Mouse (Mus musculus) liver, embryonic 14.5 days (tissue): ENCODE measurements at regions not wholly inside any gene's neighbourhood (a gene's known extent, or its start where the extent isn't known, plus 50 kb on each side); places are given as distances from the start of the nearest gene placed in this dataset.

Experiments
- ATAC-seq: fragments of 200-750 bp; cut with Nextera tagmentation; 2 replicates; pipeline ENCODE4 v1.8.0; 2017; ENCODE audit warnings: moderate number of reproducible peaks, mild to moderate bottlenecking, moderate library complexity; ENCODE audit not compliant: insufficient read depth
- DNase-seq, 3 experiments: peaks; one replicate each; pipeline ENCODE4 v3.0.0-alpha.2; 2012 to 2013; ENCODE audit warnings: low read depth in 3 of 3, low spot score in 3 of 3
- H3K27ac ChIP-seq: fragments of 300-500 bp; sonication (generic); 2 replicates; pipeline ENCODE4 v1.5.1; 2014; ENCODE audit warnings: moderate library complexity, mild to moderate bottlenecking, control low read depth, inconsistent platforms
- H3K27me3 ChIP-seq: fragments of 300-500 bp; sonication (generic); 2 replicates; pipeline ENCODE4 v1.6.1; 2014; ENCODE audit warnings: mild to moderate bottlenecking, low read length, moderate library complexity; ENCODE audit not compliant: control insufficient read depth, insufficient read depth
- H3K36me3 ChIP-seq: fragments of 300-500 bp; sonication (generic); replicated peaks from 2 replicates; pipeline ENCODE4 v1.6.1; 2014; ENCODE audit warnings: low read depth; ENCODE audit not compliant: control insufficient read depth, insufficient read depth
- H3K4me1 ChIP-seq, 2 experiments: fragments of 200-500 bp in 1 of 2; fragments of 300-500 bp in 1 of 2; sonication (generic) in 1 of 2; replicated peaks; 2 replicates each; pipeline ENCODE4 v1.6.1; 2012 to 2014; ENCODE audit warnings: antibody characterized with exemption in 1 of 2, inconsistent platforms in 1 of 2, low read length in 1 of 2; ENCODE audit not compliant: control insufficient read depth in 2 of 2, insufficient read depth in 2 of 2
- H3K4me2 ChIP-seq: fragments of 300-500 bp; sonication (generic); 2 replicates; pipeline ENCODE4 v1.6.1; 2014; ENCODE audit warnings: low read depth, mild to moderate bottlenecking, control low read depth, moderate library complexity
- H3K4me3 ChIP-seq, 2 experiments: fragments of 200-500 bp in 1 of 2; fragments of 300-500 bp in 1 of 2; sonication (generic) in 1 of 2; 2 replicates each; pipeline ENCODE4 v1.5.1; 2012 to 2014; ENCODE audit warnings: low read depth in 2 of 2, low read length in 2 of 2, mild to moderate bottlenecking in 2 of 2, control low read depth in 1 of 2, inconsistent platforms in 1 of 2, moderate library complexity in 1 of 2; ENCODE audit not compliant: insufficient read depth in 1 of 2
- H3K9ac ChIP-seq: fragments of 300-500 bp; sonication (generic); replicated peaks from 2 replicates; pipeline ENCODE4 v1.6.1; 2014; ENCODE audit warnings: mild to moderate bottlenecking, control low read depth, moderate library complexity
- H3K9me3 ChIP-seq: fragments of 300-500 bp; sonication (generic); 2 replicates; pipeline ENCODE4 v1.6.1; 2016; ENCODE audit warnings: low read length, mixed read lengths; ENCODE audit not compliant: control insufficient read depth
- CTCF ChIP-seq: IDR thresholded peaks from 2 replicates; pipeline ENCODE4 v1.5.1; 2016; ENCODE audit warnings: antibody characterized with exemption, low read depth, control low read depth
- EP300 ChIP-seq: IDR thresholded peaks from 2 replicates; pipeline ENCODE4 v1.6.1; 2016; ENCODE audit warnings: antibody characterized with exemption, low read depth
- WGBS: fragments of 180-500 bp; shearing (Covaris S2); extraction: QIAGEN DNeasy Blood & Tissue Kit; methylation state at CpG from one replicate; pipeline ENCODE4 v1.1.7; 2014; ENCODE audit not compliant: insufficient replicate concordance; 5-methylcytosine and 5-hydroxymethylcytosine counted together

GRCm38 (mm10) chr9:85096520-85096919 lies 216.1 kb upstream of the Gm11114 start:
- Histone ChIP-seq H3K4me1 (0 out of 4 replicates have a peak, but pooled peaks cover 0 to 2% of the 10 kb centered on the region in 2 experiments), H3K27ac (no peak overlapping the region), H3K27me3 (no peaks in the 10 kb centered on the region), H3K9me3 (no peaks in the 10 kb centered on the region), H3K4me3 (no peak overlapping the region), H3K36me3 (no peaks in the 10 kb centered on the region), H3K9ac (no peak overlapping the region), H3K4me2 (no peak overlapping the region)
- TF ChIP-seq EP300 (no peak), CTCF (no peak)
- DNase-seq: no peak
- no peak for ATAC-seq
- WGBS: 44% methylated on average over 4 of the region's 4 CpGs

- no peaks in the 10 kb centered on the region for H3K36me3 ChIP-seq
Observed at GRCm38 (mm10) chr9:85112928-85113327, 199.6 kb upstream of the Gm11114 start.

GRCm38 (mm10) chr9:85114234-85114633 lies 198.3 kb upstream of the Gm11114 start:
- H3K4me3 ChIP-seq: no peak overlapping the region
- no peaks in the 10 kb centered on the region for H3K9me3 ChIP-seq
- H3K36me3 ChIP-seq: no peaks in the 10 kb centered on the region
- H3K4me2 ChIP-seq: no peak overlapping the region
- TF ChIP-seq CTCF (no peak), EP300 (no peak)
- peaks cover 0 to 3% of the 10 kb centered on the region in 2 experiments; a peak in 2 of 4 replicates for H3K4me1 ChIP-seq
- H3K27me3 ChIP-seq: no peaks in the 10 kb centered on the region
- DNase-seq (no peak), ATAC-seq (no peak)
- no peak overlapping the region for H3K27ac ChIP-seq
- 41% methylated on average over 2 of the region's 2 CpGs for WGBS
- no peak overlapping the region for H3K9ac ChIP-seq

More at GRCm38 (mm10) chr9:85112928-85113327, 199.6 kb upstream of the Gm11114 start:
- no peak overlapping the region for H3K4me2 ChIP-seq
- no peak overlapping the region for H3K9ac ChIP-seq
- ATAC-seq (peak; percentile 28; the same call in 1 of the 2 replicates), DNase-seq (no peak)
- 20% methylated on average over 3 of the region's 3 CpGs for WGBS
- H3K4me3 ChIP-seq: no peak overlapping the region
- TF ChIP-seq EP300: no peak
- no peak for TF ChIP-seq CTCF
- no peaks in the 10 kb centered on the region for H3K9me3 ChIP-seq
- H3K4me1 ChIP-seq: peaks cover 0 to 3% of the 10 kb centered on the region in 2 experiments; a peak in 2 of 4 replicates
- no peaks in the 10 kb centered on the region for H3K27me3 ChIP-seq
- no peak overlapping the region for H3K27ac ChIP-seq

GRCm38 (mm10) chr9:85120061-85120460 lies 192.5 kb upstream of the Gm11114 start:
- WGBS: 2% methylated on average over 1 of the region's 1 CpGs
- Histone ChIP-seq H3K9ac (no peak overlapping the region), H3K4me1 (no peaks in the 10 kb centered on the region; a peak in 1 of 4 replicates), H3K27me3 (no peaks in the 10 kb centered on the region), H3K4me2 (no peak overlapping the region), H3K4me3 (no peak overlapping the region), H3K27ac (no peak overlapping the region), H3K36me3 (no peaks in the 10 kb centered on the region), H3K9me3 (no peaks in the 10 kb centered on the region)
- TF ChIP-seq CTCF (no peak), EP300 (no peak)
- no peak for DNase-seq
- no peak for ATAC-seq

GRCm38 (mm10) chr9:85121059-85121458 lies 191.5 kb upstream of the Gm11114 start:
- no peak overlapping the region for H3K4me3 ChIP-seq
- no peak for ATAC-seq
- H3K4me2 ChIP-seq: no peak overlapping the region
- no peaks in the 10 kb centered on the region for H3K36me3 ChIP-seq
- H3K27ac ChIP-seq: no peak overlapping the region
- no peak for TF ChIP-seq EP300
- no peak for TF ChIP-seq CTCF
- no peaks in the 10 kb centered on the region; a peak in 1 of 4 replicates for H3K4me1 ChIP-seq
- no peak for DNase-seq
- no peak overlapping the region for H3K9ac ChIP-seq
- no peaks in the 10 kb centered on the region for H3K27me3 ChIP-seq
- H3K9me3 ChIP-seq: no peaks in the 10 kb centered on the region
